Mouse (Mus musculus) mesoderm, embryonic 11.5 days (tissue): ENCODE data around the gene Slc27a4.
"Not testable (repeated sequence)": the region's sequence is repeated elsewhere in the genome, so short reads cannot be mapped to it uniquely, and the experiment has no call there.

Experiments
- DNase-seq: peaks from one replicate; pipeline ENCODE4 v3.0.0-alpha.2; 2012; ENCODE audit warnings: low read depth, low spot score

Gene Slc27a4

GRCm38 (mm10) chr2:29802075-29802826 lies at the start of gene Slc27a4:
Gene Slc27a4, plus strand, starts transcription at chr2:29802634.
- peak; percentile 90 for DNase-seq

DNA sequence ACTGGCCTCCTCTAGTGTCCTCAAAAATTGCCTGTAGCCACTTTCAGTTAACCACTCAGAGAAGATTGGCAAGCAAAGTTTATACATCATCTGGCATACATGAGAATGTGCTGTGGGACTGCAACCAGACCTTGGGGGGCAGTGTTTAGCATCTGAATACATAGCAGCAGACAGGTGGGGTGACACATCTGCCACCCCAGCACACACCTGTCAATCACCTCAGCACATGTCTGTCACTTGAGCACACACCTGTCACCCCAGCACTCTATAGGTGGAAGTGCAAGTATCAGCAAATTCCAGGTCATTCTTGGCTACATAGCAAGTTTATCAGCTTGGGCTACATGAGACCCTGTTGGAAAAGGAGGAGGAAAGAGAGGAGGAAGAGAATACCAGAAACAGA lies 46.7 kb upstream of the Slc27a4 start:
- DNase-seq = no peak

- peak; percentile 75 for DNase-seq
These were observed 37.6 kb upstream of the Slc27a4 start for GRCm38 (mm10) chr2:29764831-29765230.

DNA sequence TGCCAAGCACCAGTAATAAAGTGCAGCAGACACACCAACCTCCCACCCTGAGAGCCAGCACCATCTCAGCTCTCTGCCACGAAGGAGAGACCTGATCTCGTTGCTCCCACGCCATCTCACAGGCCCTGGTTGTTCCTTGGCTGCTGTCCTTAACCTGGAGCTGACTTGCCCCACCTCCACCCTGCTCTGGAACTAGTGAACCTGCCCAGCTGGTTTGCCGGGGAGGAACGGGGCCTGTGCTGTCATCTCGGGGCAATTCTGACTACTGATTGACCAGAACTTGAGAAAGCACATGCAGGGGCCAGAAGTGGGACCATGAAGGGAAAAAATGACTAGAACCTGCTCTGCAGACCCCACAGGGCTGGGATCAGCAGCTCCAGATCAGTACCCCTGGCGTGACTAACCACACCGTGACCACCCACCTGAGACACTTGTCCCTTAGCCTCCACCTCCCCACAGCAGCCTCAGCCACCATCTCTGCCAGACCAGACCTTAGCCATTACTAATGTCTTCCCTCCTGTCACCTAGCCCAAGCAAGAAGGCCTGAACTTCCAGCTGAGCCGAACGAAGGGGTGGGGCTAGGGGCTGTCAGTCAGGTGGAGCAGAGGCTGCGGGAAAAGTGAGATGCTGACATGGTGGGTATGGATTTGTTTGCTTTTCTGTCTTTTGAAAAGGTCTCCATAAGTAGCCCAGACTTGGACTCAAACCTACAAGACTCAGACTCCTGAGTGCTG lies 34.3 kb upstream of the Slc27a4 start:
- DNase-seq = no peak

GRCm38 (mm10) chr2:29768901-29769300 lies 33.5 kb upstream of the Slc27a4 start:
- no peak for DNase-seq

GRCm38 (mm10) chr2:29770162-29770561 lies 32.3 kb upstream of the Slc27a4 start:
- DNase-seq = no peak

GRCm38 (mm10) chr2:29771611-29772461 lies 30.6 kb upstream of the Slc27a4 start:
- no peak for DNase-seq

DNA sequence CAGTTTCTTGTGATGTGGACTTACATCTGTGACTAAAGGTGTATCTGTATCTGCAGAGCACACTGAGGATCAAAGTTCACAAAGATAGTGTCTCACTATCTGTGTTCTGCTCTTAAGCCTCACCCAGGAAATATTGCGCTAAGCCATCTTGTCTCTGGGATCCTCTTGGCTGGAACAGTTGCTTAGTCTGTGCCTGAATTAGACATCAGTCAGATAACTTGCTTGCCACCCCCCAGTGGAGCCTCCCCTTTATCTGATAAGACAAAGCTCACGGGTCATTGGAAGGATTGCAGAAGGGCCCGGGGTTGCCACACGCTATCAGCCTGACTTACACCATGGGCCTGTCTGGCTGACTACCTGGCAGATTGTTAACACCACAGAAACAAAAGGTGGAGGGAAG lies 29.1 kb upstream of the Slc27a4 start:
- DNase-seq = no peak

GRCm38 (mm10) chr2:29781256-29781655 lies 21.2 kb upstream of the Slc27a4 start:
- DNase-seq = not testable (repeated sequence)

- DNase-seq = no peak
These were observed 18.1 kb upstream of the Slc27a4 start for GRCm38 (mm10) chr2:29784290-29784689.

DNA sequence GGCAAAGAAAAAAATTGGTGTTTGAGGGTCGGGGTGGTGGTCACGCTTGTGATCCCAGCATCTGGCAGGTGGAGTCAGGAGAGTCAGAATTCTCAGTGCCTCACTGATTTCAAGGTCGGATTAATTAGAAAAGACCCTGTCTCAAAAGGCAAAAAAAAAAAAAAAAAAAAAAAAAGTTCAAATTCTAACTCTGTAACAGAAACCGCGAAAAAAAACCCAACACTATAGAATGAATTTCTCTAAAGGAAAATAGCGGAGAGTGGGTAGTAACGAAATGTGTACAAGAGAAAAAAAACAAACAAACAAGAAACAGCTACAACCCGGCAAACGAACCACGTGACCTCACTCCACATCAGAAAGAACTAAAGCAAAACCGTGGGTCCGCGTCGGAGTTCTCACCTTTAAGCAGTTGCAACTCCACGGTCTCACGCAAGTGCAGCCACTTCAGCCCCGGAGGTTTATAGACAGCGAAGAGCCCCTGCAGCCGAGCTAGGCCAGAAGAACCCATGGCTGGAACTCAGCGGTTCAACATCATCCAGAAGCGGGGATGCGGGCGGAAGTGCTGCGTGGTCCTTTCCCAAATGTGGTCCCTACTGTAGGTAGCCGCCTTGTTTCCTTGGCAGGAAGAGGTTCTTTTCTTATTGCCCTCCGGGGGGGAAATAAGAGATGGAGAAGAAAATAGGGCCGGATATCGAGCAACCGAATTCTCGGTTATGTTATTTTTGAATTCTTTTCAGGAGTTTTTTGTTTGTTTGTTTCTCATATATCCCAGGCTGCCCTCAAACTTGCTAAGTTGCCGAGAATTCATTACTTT lies 15.1 kb upstream of the Slc27a4 start, which contains the start of gene Coq4:
TSS of gene Coq4 (plus strand) at position 390 of the 814 bp plus-strand sequence.
- DNase-seq = peak; percentile 94

DNA sequence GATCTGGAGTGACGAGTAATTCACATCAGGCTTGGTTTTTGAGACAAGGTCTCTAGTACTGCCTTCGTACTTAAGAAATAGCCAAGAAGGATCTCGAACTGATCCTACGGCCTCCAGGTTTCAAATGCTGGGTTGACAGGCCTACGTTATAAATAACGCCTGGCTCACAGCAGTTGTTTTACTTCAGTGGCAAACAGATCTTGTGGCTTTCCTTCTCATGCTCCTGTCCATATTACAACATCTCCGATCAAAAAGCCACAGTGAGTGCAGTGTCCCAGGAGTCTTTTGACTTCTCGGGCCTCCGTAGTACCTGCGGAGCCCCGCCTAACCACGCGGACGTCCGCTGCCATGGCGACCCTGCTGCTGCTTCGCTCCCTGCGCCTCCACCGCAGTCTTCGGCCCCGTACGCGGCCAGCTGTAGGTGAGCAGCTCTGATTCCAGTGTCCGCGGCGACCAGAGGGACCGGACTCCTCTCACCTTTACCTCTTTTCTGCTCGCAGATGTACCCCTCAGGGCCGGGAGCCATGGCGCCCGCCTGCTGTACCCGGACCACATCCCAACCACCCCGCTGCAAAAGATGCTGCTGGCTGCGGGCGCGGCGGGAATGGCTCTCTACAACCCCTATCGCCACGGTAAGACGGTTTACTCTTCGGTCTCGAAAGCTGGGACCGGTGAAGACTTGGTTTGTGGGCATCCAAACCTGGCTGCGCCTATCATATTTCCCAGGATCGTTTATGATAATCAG lies 14.3 kb upstream of the Slc27a4 start, which contains the start of gene Trub2:
TSS of gene Trub2 (minus strand) at position 566 of the 745 bp plus-strand sequence.
- DNase-seq = peak; percentile 81

GRCm38 (mm10) chr2:29792772-29793487 lies 9.5 kb upstream of the Slc27a4 start:
- DNase-seq = no peak

DNA sequence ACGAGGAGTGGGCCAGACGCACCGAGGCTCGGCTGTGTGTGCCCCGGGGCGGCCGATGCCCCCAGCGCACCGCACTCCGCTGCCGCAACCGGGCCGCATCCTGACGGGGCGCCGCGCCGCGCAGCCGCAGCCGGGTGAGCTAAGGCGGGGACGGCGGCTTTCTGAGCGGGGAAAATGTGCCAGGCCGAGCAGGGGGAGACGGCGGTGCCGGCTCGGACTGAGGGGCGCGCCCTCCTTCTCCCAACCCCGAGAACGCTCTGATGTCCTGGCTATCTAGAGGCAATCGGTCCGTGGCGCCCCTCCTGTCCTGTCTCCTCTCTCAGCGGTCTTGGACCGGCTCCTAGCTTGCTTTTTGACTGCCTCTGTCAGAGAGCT lies 380 bp downstream of the Slc27a4 start:
- DNase-seq = no peak

DNA sequence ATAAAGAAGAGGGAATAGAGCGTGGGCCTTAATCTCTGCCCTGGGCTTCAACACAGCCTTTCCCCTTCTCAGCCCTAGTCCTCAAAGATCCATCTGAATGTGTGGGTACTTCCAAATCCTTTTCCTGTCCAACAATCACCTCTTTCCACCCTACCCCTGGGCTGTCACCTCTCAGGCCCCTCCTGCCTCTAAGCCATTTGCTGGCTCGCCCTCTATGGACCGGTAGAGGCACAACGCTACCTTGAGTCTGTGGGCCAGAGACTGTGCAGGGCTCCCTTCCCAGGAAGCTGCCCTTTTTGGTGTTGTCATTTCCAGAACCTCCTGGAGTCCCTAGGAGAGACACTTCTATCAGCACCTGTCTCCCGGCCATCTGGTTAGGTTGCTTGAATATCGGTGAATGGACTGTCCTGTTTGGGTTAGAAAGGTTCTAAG lies 982 bp downstream of the Slc27a4 start:
- no peak for DNase-seq

GRCm38 (mm10) chr2:29815678-29816371 lies 13.4 kb downstream of the Slc27a4 start:
- no peak for DNase-seq

GRCm38 (mm10) chr2:29817426-29818232 lies 15.2 kb downstream of the Slc27a4 start:
- DNase-seq = peak; percentile 90

DNA sequence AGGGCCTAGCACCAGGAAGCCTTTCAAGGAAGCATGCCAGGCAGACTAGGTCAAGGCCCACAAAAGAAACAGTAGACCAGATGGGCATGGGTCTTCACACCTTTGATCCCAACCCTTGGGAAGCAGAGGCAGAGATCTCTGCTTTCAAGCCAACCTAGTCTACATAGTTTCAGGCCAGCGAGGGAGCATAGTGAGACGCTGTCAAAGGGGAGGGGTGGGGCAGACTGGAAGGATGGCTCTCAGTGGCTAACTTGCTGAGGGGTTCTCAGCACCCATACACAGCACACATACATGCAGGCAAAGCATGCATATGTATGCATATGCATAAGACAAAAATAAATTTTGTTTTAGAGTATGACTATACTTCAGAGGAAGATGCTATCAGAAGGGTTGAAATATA lies 16.9 kb downstream of the Slc27a4 start:
- DNase-seq = no peak
